Mouse (Mus musculus) hindbrain, embryonic 10.5 days (tissue): ENCODE results near the gene Krt24. TPM values are rescaled to one million over a fixed set of nuclear protein-coding genes. Genes with fewer than 3 reads are reported as not detected.

ENCODE experiments used
- DNase-seq: peaks from one replicate; pipeline ENCODE4 v3.0.0-alpha.2; 2017; ENCODE audit warnings: low spot score
- H3K27ac ChIP-seq: fragments of 300-500 bp; sonication (generic); 2 replicates; pipeline ENCODE4 v1.5.1; 2016; ENCODE audit warnings: mild to moderate bottlenecking, moderate library complexity
- H3K27me3 ChIP-seq: fragments of 300-500 bp; sonication (generic); 2 replicates; pipeline ENCODE4 v1.6.1; 2016; ENCODE audit warnings: mild to moderate bottlenecking; ENCODE audit not compliant: poor library complexity, insufficient read depth, severe bottlenecking
- H3K36me3 ChIP-seq: fragments of 300-500 bp; sonication (generic); 2 replicates; pipeline ENCODE4 v1.6.1; 2016; ENCODE audit warnings: mild to moderate bottlenecking, moderate library complexity
- H3K4me1 ChIP-seq: fragments of 300-500 bp; sonication (generic); replicated peaks from 2 replicates; pipeline ENCODE4 v1.6.1; 2016; ENCODE audit warnings: mild to moderate bottlenecking
- H3K4me3 ChIP-seq: fragments of 300-500 bp; sonication (generic); 2 replicates; pipeline ENCODE4 v1.5.1; 2016; ENCODE audit warnings: mild to moderate bottlenecking, moderate library complexity
- H3K9me3 ChIP-seq: fragments of 300-500 bp; sonication (generic); 2 replicates; pipeline ENCODE4 v1.6.1; 2016; ENCODE audit warnings: mild to moderate bottlenecking, moderate library complexity
- WGBS: fragments of 180-500 bp; shearing (Covaris S2); methylation state at CpG from one replicate; pipeline ENCODE4 v1.1.7; 2016; 5-methylcytosine and 5-hydroxymethylcytosine counted together
- polyA plus RNA-seq: library from polyadenylated mRNA; unstranded; fragments of >200 nt; fragmentation: Nextera tagmentation; extraction: Ambion mirVana; gene quantifications from 2 replicates; pipeline ENCODE4 v1.2.1, GENCODE M21; 2016

Krt24 gene
- polyA plus RNA-seq, 1 experiment from 2014 or later: not detected

- Histone ChIP-seq H3K4me3 (no peak overlapping the region), H3K27ac (no peak overlapping the region), H3K4me1 (peaks cover 12% of the 10 kb centered on the region), H3K36me3 (no peaks in the 10 kb centered on the region), H3K27me3 (no peaks in the 10 kb centered on the region), H3K9me3 (no peaks in the 10 kb centered on the region)
- 84% methylated on average over 9 of the region's 9 CpGs for WGBS
- DNase-seq: no peak
Measured at GRCm38 (mm10) chr11:99281116-99281515, 3.9 kb downstream of the Krt24 start.

- WGBS: 76% methylated on average over 5 of the region's 5 CpGs
- H3K36me3 ChIP-seq: no peaks in the 10 kb centered on the region
Measured at GRCm38 (mm10) chr11:99279986-99280385, 5.1 kb downstream of the Krt24 start.

GRCm38 (mm10) chr11:99276786-99277185 is 8.3 kb downstream of the Krt24 start:
- 0 out of 2 replicates have a peak, but pooled peaks cover 4% of the 10 kb centered on the region for H3K4me1 ChIP-seq
- 74% methylated on average over 7 of the region's 7 CpGs for WGBS
- no peaks in the 10 kb centered on the region for H3K9me3 ChIP-seq
- no peak overlapping the region for H3K4me3 ChIP-seq
- DNase-seq: no peak
- no peaks in the 10 kb centered on the region for H3K27me3 ChIP-seq
- no peaks in the 10 kb centered on the region for H3K36me3 ChIP-seq
- no peak overlapping the region for H3K27ac ChIP-seq

More at GRCm38 (mm10) chr11:99279986-99280385, 5.1 kb downstream of the Krt24 start:
- no peaks in the 10 kb centered on the region for H3K27me3 ChIP-seq
- DNase-seq: no peak
- H3K4me3 ChIP-seq: no peak overlapping the region
- peaks cover 12% of the 10 kb centered on the region for H3K4me1 ChIP-seq
- no peak overlapping the region for H3K27ac ChIP-seq
- no peaks in the 10 kb centered on the region for H3K9me3 ChIP-seq

- WGBS: 84% methylated on average over 6 of the region's 6 CpGs
- no peak for DNase-seq
- Histone ChIP-seq H3K4me3 (no peak overlapping the region), H3K27me3 (no peaks in the 10 kb centered on the region), H3K27ac (no peak overlapping the region), H3K9me3 (no peaks in the 10 kb centered on the region), H3K36me3 (no peaks in the 10 kb centered on the region), H3K4me1 (no peaks in the 10 kb centered on the region)
Measured at GRCm38 (mm10) chr11:99275624-99276023, 9.4 kb downstream of the Krt24 start.

GRCm38 (mm10) chr11:99272721-99273120 is 12.3 kb downstream of the Krt24 start:
- no peak overlapping the region for H3K4me3 ChIP-seq
- 79% methylated on average over 4 of the region's 4 CpGs for WGBS

GRCm38 (mm10) chr11:99269192-99269591 is 15.9 kb downstream of the Krt24 start:
- DNase-seq: no peak
- Histone ChIP-seq H3K27ac (no peak overlapping the region), H3K9me3 (no peaks in the 10 kb centered on the region), H3K36me3 (no peaks in the 10 kb centered on the region), H3K4me3 (no peak overlapping the region), H3K27me3 (no peaks in the 10 kb centered on the region), H3K4me1 (peaks cover 7% of the 10 kb centered on the region; the same call in 1 of the 2 replicates)
- 79% methylated on average over 7 of the region's 7 CpGs for WGBS

More at GRCm38 (mm10) chr11:99272721-99273120, 12.3 kb downstream of the Krt24 start:
- no peaks in the 10 kb centered on the region for H3K9me3 ChIP-seq
- no peaks in the 10 kb centered on the region for H3K27me3 ChIP-seq
- H3K4me1 ChIP-seq: no peaks in the 10 kb centered on the region
- H3K36me3 ChIP-seq: no peaks in the 10 kb centered on the region
- H3K27ac ChIP-seq: no peak overlapping the region
- DNase-seq: no peak

- 26% methylated on average over 9 of the region's 9 CpGs for WGBS
- DNase-seq: no peak
- peaks cover 7% of the 10 kb centered on the region; the same call in 1 of the 2 replicates for H3K4me1 ChIP-seq
- H3K4me3 ChIP-seq: no peak overlapping the region
- H3K27me3 ChIP-seq: no peaks in the 10 kb centered on the region; the same call in 1 of the 2 replicates
- no peaks in the 10 kb centered on the region for H3K36me3 ChIP-seq
- H3K9me3 ChIP-seq: no peaks in the 10 kb centered on the region
- H3K27ac ChIP-seq: no peak overlapping the region
Measured at GRCm38 (mm10) chr11:99265796-99266195, 19.3 kb downstream of the Krt24 start.

- Histone ChIP-seq H3K36me3 (no peaks in the 10 kb centered on the region), H3K9me3 (no peaks in the 10 kb centered on the region), H3K27me3 (no peaks in the 10 kb centered on the region; the same call in 1 of the 2 replicates), H3K27ac (no peak overlapping the region), H3K4me1 (peaks cover 7% of the 10 kb centered on the region; the same call in 1 of the 2 replicates), H3K4me3 (no peak overlapping the region)
- WGBS: 76% methylated on average over 9 of the region's 9 CpGs
- no peak for DNase-seq
Measured at GRCm38 (mm10) chr11:99265220-99265619, 19.8 kb downstream of the Krt24 start.

GRCm38 (mm10) chr11:99256213-99256612 is 28.8 kb downstream of the Krt24 start:
- 0 out of 2 replicates have a peak, but pooled peaks cover 5% of the 10 kb centered on the region for H3K4me1 ChIP-seq
- H3K27me3 ChIP-seq: no peaks in the 10 kb centered on the region
- DNase-seq: no peak
- H3K36me3 ChIP-seq: no peaks in the 10 kb centered on the region
- no peak overlapping the region for H3K27ac ChIP-seq
- 80% methylated on average over 4 of the region's 4 CpGs for WGBS
- no peak overlapping the region for H3K4me3 ChIP-seq
- no peaks in the 10 kb centered on the region for H3K9me3 ChIP-seq

GRCm38 (mm10) chr11:99255316-99255715 is 29.7 kb downstream of the Krt24 start:
- H3K9me3 ChIP-seq: no peaks in the 10 kb centered on the region
- no peak overlapping the region for H3K27ac ChIP-seq
- H3K4me1 ChIP-seq: 0 out of 2 replicates have a peak, but pooled peaks cover 6% of the 10 kb centered on the region
- no peak for DNase-seq
- no peaks in the 10 kb centered on the region for H3K36me3 ChIP-seq
- H3K4me3 ChIP-seq: no peak overlapping the region
- whole genome bisulfite sequencing: 95% methylated on average over 8 of the region's 8 CpGs
- no peaks in the 10 kb centered on the region for H3K27me3 ChIP-seq

GRCm38 (mm10) chr11:99253893-99254292 is 31.2 kb downstream of the Krt24 start:
- Histone ChIP-seq H3K4me1 (0 out of 2 replicates have a peak, but pooled peaks cover 8% of the 10 kb centered on the region), H3K27ac (no peak overlapping the region), H3K27me3 (no peaks in the 10 kb centered on the region), H3K4me3 (no peak overlapping the region), H3K36me3 (no peaks in the 10 kb centered on the region), H3K9me3 (no peaks in the 10 kb centered on the region)
- no peak for DNase-seq
- 56% methylated on average over 2 of the region's 2 CpGs for WGBS

GRCm38 (mm10) chr11:99252671-99253070 is 32.4 kb downstream of the Krt24 start:
- no peaks in the 10 kb centered on the region for H3K9me3 ChIP-seq
- WGBS: 72% methylated on average over 8 of the region's 8 CpGs
- H3K36me3 ChIP-seq: no peaks in the 10 kb centered on the region
- H3K27me3 ChIP-seq: no peaks in the 10 kb centered on the region
- no peak overlapping the region for H3K4me3 ChIP-seq
- no peak for DNase-seq
- 0 out of 2 replicates have a peak, but pooled peaks cover 8% of the 10 kb centered on the region for H3K4me1 ChIP-seq
- H3K27ac ChIP-seq: no peak overlapping the region

- no peak for DNase-seq
- Histone ChIP-seq H3K27me3 (no peaks in the 10 kb centered on the region), H3K4me3 (no peak overlapping the region), H3K9me3 (no peaks in the 10 kb centered on the region), H3K36me3 (no peaks in the 10 kb centered on the region), H3K27ac (no peak overlapping the region), H3K4me1 (0 out of 2 replicates have a peak, but pooled peaks cover 8% of the 10 kb centered on the region)
- whole genome bisulfite sequencing: 79% methylated on average over 3 of the region's 3 CpGs
Measured at GRCm38 (mm10) chr11:99250666-99251065, 34.4 kb downstream of the Krt24 start.

- H3K27ac ChIP-seq: no peak overlapping the region
- 0 out of 2 replicates have a peak, but pooled peaks cover 8% of the 10 kb centered on the region for H3K4me1 ChIP-seq
- DNase-seq: no peak
- no peaks in the 10 kb centered on the region for H3K36me3 ChIP-seq
- no peaks in the 10 kb centered on the region for H3K27me3 ChIP-seq
- no peak overlapping the region for H3K4me3 ChIP-seq
- H3K9me3 ChIP-seq: no peaks in the 10 kb centered on the region
- 72% methylated on average over 5 of the region's 5 CpGs for WGBS
Measured at GRCm38 (mm10) chr11:99250241-99250640, 34.8 kb downstream of the Krt24 start.
